Mouse (Mus musculus): Measurements from ENCODE around the gene Chchd2.

DNA sequence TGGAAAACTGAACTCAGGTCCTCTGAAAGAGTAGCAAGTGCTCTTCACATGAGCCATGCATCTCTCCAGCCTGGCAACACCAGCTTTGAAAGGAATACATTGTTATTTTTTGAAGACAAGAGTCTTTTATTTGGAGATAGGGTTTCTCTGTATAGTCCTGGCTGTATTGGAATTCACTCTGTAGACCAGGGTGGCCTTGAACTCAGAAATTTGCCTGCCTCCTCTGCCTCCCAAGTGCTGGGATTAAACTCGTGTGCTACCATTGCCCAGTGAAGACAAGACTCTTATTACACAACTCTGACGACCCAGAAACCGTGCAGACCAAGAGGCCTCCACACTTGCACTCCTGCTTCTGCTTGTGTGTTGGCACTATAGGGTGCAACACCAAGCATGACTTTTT is 7.4 kb downstream of the Chchd2 start:
- TF ChIP-seq CTCF (IDR thresholded peaks at IDR 0.05; ENCODE audit: control insufficient read depth, insufficient read depth, insufficient replicate concordance, low read depth, low read length) (no peak), POLR2A (IDR thresholded peaks at IDR 0.05; ENCODE audit: control insufficient read depth, low read depth, low read length) (no peak)

Data from testis, adult 2 months (tissue).